Mouse (Mus musculus): ENCODE results near the gene Trpm5. TPM values are rescaled to one million over a fixed set of nuclear protein-coding genes. Genes with fewer than 3 reads are reported as not detected.

The Trpm5 gene
- 1 to 10 TPM; 1.7 to 2.0 TPM for total RNA-seq (2023)

GRCm38 (mm10) chr7:143094592-143095553, at the start of gene Trpm5:
Gene Trpm5, minus strand, starts transcription at chr7:143094642.

GRCm38 (mm10) chr7:143106062-143106461, 11.6 kb upstream of the Trpm5 start, which contains the start of gene Kcnq1:
Gene Kcnq1, plus strand, starts transcription at chr7:143106362.

GRCm38 (mm10) chr7:143068882-143069591, 25.4 kb downstream of the Trpm5 start, which contains the start of gene Tssc4:
Gene Tssc4, plus strand, starts transcription at chr7:143069249.

GRCm38 (mm10) chr7:143052626-143053007, 41.8 kb downstream of the Trpm5 start, which contains the start of gene Cd81:
Gene Cd81, plus strand, starts transcription at chr7:143052739.

Other genes starting within 250 kb of the Trpm5 start
- gene Th, start 163.5 kb downstream of the Trpm5 start, total RNA-seq (2023): not detected
- not detected for gene Ascl2, start 125.4 kb downstream of the Trpm5 start, total RNA-seq (2023)
- gene Tspan32, start 89.6 kb downstream of the Trpm5 start, total RNA-seq (2023): 100 to 1,000 TPM; 159 to 228 TPM
- 100 to 1,000 TPM; 225 to 228 TPM for gene Cd81, start 41.9 kb downstream of the Trpm5 start, total RNA-seq (2023)
- 10 to 100 TPM; 19.3 to 22.8 TPM for gene Tssc4, start 25.4 kb downstream of the Trpm5 start, total RNA-seq (2023)
- not detected for gene Kcnq1, start 11.7 kb upstream of the Trpm5 start, total RNA-seq (2023)